In the genomic region with DNA sequence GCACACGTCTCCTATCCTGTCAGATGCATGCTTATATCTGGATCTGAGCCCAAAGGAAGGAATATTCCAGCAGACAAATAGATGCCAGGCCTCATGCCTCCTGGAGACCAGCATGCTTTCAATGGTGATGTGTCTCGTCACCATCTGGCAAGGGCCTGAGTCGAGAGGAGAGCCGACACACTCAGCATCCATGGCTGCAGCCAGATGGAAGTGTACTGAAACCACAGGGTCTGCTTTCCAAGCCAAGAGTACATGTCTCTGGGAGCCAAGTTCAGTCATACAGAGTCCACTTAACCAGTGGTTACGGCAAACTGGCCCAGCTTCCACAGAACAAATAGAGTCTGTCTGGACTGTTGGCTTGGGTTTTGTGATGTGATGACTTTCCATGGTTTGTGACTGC, we compare ENCODE assay signal across 12 mouse cellular contexts.
DNase-seq lines count a peak whose midpoint lies in the region; ATAC-seq and TF ChIP-seq lines count a peak whose summit lies in the region.
"Had no signal": no experiment of that assay in that cellular context is flagged by ENCODE, and none has a peak within 500 bp of the region (broad histone marks: within the 10 kb centered on the region; RNA-seq: fewer than 3 reads in every experiment).

No protein-coding gene starts in this region.

- no peak overlapping the region for H3K27ac ChIP-seq in heart, adult 2 months
- no peak overlapping the region for H3K27ac ChIP-seq in heart, embryonic 11.5 days (ENCODE audit: low read depth, low read length)
- no peak overlapping the region for H3K27ac ChIP-seq in liver, embryonic 12.5 days
- H3K27ac ChIP-seq in kidney, embryonic 14.5 days (ENCODE audit: low read depth, low read length): no peak overlapping the region
- no peak overlapping the region for H3K27ac ChIP-seq in liver, embryonic 11.5 days (ENCODE audit: low read depth, low read length)
- H3K27ac ChIP-seq: neural tube, embryonic 12.5 days; stomach, embryonic 15.5 days had no signal

- intact Hi-C loops in heart, adult 2 months (cut with DNase I): no loop called here

- no peak overlapping the region for H3K4me3 ChIP-seq in heart, adult 2 months
- H3K4me3 ChIP-seq in heart, embryonic 11.5 days (ENCODE audit: low read depth, low read length): no peak overlapping the region
- no peak overlapping the region for H3K4me3 ChIP-seq in liver, embryonic 12.5 days
- no peak overlapping the region for H3K4me3 ChIP-seq in kidney, embryonic 14.5 days (ENCODE audit: low read length)
- H3K4me3 ChIP-seq in liver, embryonic 11.5 days (ENCODE audit: low read depth, low read length): no peak overlapping the region
- H3K4me3 ChIP-seq: neural tube, embryonic 12.5 days; stomach, embryonic 15.5 days had no signal

- no peaks in the 10 kb centered on the region for H3K27me3 ChIP-seq in heart, adult 2 months (ENCODE audit: control insufficient read depth, insufficient read depth, low read length)
- H3K27me3 ChIP-seq in heart, embryonic 11.5 days (ENCODE audit: control insufficient read depth, insufficient read depth, low read length): no peaks in the 10 kb centered on the region
- no peaks in the 10 kb centered on the region for H3K27me3 ChIP-seq in liver, embryonic 12.5 days (replicated peaks)
- H3K27me3 ChIP-seq in kidney, embryonic 14.5 days (ENCODE audit: control insufficient read depth, insufficient read depth, low read length): no peaks in the 10 kb centered on the region
- no peaks in the 10 kb centered on the region for H3K27me3 ChIP-seq in liver, embryonic 11.5 days (replicated peaks; ENCODE audit: control insufficient read depth, insufficient read depth, low read length)
- H3K27me3 ChIP-seq: neural tube, embryonic 12.5 days; stomach, embryonic 15.5 days had no signal

- TF ChIP-seq POLR2A in heart, adult 2 months (IDR thresholded peaks at IDR 0.05; ENCODE audit: insufficient read depth, low read depth, low read length): no peak
- no peak for TF ChIP-seq POLR2A in brain, embryonic 14.5 days (IDR thresholded peaks at IDR 0.05; ENCODE audit: borderline replicate concordance, extremely low read depth, insufficient read depth, insufficient read length, poor library complexity, severe bottlenecking)

- H3K9ac ChIP-seq in heart, adult 2 months (ENCODE audit: low read depth, low read length): no peak overlapping the region
- H3K9ac ChIP-seq in heart, embryonic 11.5 days (ENCODE audit: low read depth, low read length): no peak overlapping the region
- no peak overlapping the region for H3K9ac ChIP-seq in liver, embryonic 12.5 days
- H3K9ac ChIP-seq in kidney, embryonic 14.5 days (ENCODE audit: low read depth, low read length): no peak overlapping the region
- no peak overlapping the region for H3K9ac ChIP-seq in liver, embryonic 11.5 days (ENCODE audit: low read depth, low read length)
- H3K9ac ChIP-seq: neural tube, embryonic 12.5 days; stomach, embryonic 15.5 days had no signal

- TF ChIP-seq EP300 in heart, adult 2 months (IDR thresholded peaks at IDR 0.05; ENCODE audit: insufficient read depth, low read depth, low read length): no peak

- 70% methylated on average over 5 of the region's 5 CpGs for WGBS in heart, adult 2 months
- 87% methylated on average over 5 of the region's 5 CpGs for WGBS in heart, embryonic 11.5 days (ENCODE audit: insufficient replicate concordance)
- 71% methylated on average over 5 of the region's 5 CpGs for WGBS in liver, embryonic 12.5 days (ENCODE audit: insufficient replicate concordance)
- WGBS in kidney, embryonic 14.5 days: 90% methylated on average over 5 of the region's 5 CpGs
- WGBS in liver, embryonic 11.5 days: 86% methylated on average over 5 of the region's 5 CpGs

- TF ChIP-seq CTCF in heart, adult 2 months (IDR thresholded peaks at IDR 0.05): no peak
- TF ChIP-seq CTCF in brain, embryonic 14.5 days (IDR thresholded peaks at IDR 0.05; ENCODE audit: borderline replicate concordance, extremely low read depth, insufficient read depth, insufficient read length): no peak

- no peaks in the 10 kb centered on the region for H3K9me3 ChIP-seq in heart, embryonic 11.5 days (replicated peaks; ENCODE audit: control insufficient read depth, low read length)
- H3K9me3 ChIP-seq in liver, embryonic 12.5 days (replicated peaks): no peaks in the 10 kb centered on the region
- no peaks in the 10 kb centered on the region for H3K9me3 ChIP-seq in kidney, embryonic 14.5 days (ENCODE audit: control insufficient read depth, low read length)
- no peaks in the 10 kb centered on the region for H3K9me3 ChIP-seq in liver, embryonic 11.5 days (ENCODE audit: control insufficient read depth, low read length)
- H3K9me3 ChIP-seq: neural tube, embryonic 12.5 days; stomach, embryonic 15.5 days had no signal

- ATAC-seq in heart, embryonic 11.5 days (replicated peaks; ENCODE audit: insufficient number of reproducible peaks, low FRiP score, low TSS enrichment): no peak
- no peak for ATAC-seq in liver, embryonic 12.5 days
- ATAC-seq in kidney, embryonic 14.5 days (ENCODE audit: low FRiP score, low TSS enrichment): no peak
- no peak for ATAC-seq in liver, embryonic 11.5 days (replicated peaks; ENCODE audit: low FRiP score)

- no peaks in the 10 kb centered on the region for H3K36me3 ChIP-seq in heart, adult 2 months (ENCODE audit: control insufficient read depth, insufficient read depth, low read length)
- no peaks in the 10 kb centered on the region for H3K36me3 ChIP-seq in heart, embryonic 11.5 days (ENCODE audit: control insufficient read depth, insufficient read depth, low read length)
- no peaks in the 10 kb centered on the region for H3K36me3 ChIP-seq in liver, embryonic 12.5 days
- H3K36me3 ChIP-seq in kidney, embryonic 14.5 days (ENCODE audit: control insufficient read depth, insufficient read depth, low read length): no peaks in the 10 kb centered on the region
- H3K36me3 ChIP-seq in liver, embryonic 11.5 days (ENCODE audit: control insufficient read depth, insufficient read depth, low read length): no peaks in the 10 kb centered on the region
- H3K36me3 ChIP-seq: neural tube, embryonic 12.5 days; stomach, embryonic 15.5 days had no signal

- DNase-seq in heart, adult 2 months: peak; percentile 44 to 69
- peak; percentile 59 for DNase-seq in brain, embryonic 14.5 days (ENCODE audit: low read depth)
- peak; percentile 52 for DNase-seq in gastrocnemius, adult 18-20 months (ENCODE audit: low spot score)
- DNase-seq in layer of hippocampus, adult 9-11 months: peak; percentile 85
- no peak for DNase-seq in liver, embryonic 11.5 days (ENCODE audit: low spot score)
- DNase-seq: adrenal gland, postnatal 36 days; lung, postnatal 14 days had no signal

- no peaks in the 10 kb centered on the region for H3K79me2 ChIP-seq in heart, adult 2 months (replicated peaks; ENCODE audit: control insufficient read depth, insufficient read depth, low read length)

- H3K4me1 ChIP-seq in heart, adult 2 months (ENCODE audit: control insufficient read depth, insufficient read depth, low read length): no peaks in the 10 kb centered on the region
- H3K4me1 ChIP-seq in heart, embryonic 11.5 days (ENCODE audit: control insufficient read depth, insufficient read depth, low read length): no peaks in the 10 kb centered on the region
- H3K4me1 ChIP-seq in liver, embryonic 12.5 days: no peaks in the 10 kb centered on the region
- H3K4me1 ChIP-seq in kidney, embryonic 14.5 days (ENCODE audit: control insufficient read depth, insufficient read depth, low read length): no peaks in the 10 kb centered on the region
- H3K4me1 ChIP-seq in liver, embryonic 11.5 days (replicated peaks; ENCODE audit: control insufficient read depth, insufficient read depth, low read length): no peaks in the 10 kb centered on the region
- H3K4me1 ChIP-seq: neural tube, embryonic 12.5 days; stomach, embryonic 15.5 days had no signal

- H3K4me2 ChIP-seq in heart, embryonic 11.5 days: no peak overlapping the region
- H3K4me2 ChIP-seq in liver, embryonic 12.5 days: no peak overlapping the region
- H3K4me2 ChIP-seq in kidney, embryonic 14.5 days (replicated peaks; ENCODE audit: low read depth, low read length): no peak overlapping the region
- H3K4me2 ChIP-seq in liver, embryonic 11.5 days: no peak overlapping the region
- H3K4me2 ChIP-seq: neural tube, embryonic 12.5 days; stomach, embryonic 15.5 days had no signal
